Mouse (Mus musculus): ENCODE measurements around the gene Elavl4. TPM values are rescaled to one million over a fixed set of nuclear protein-coding genes. Genes with fewer than 3 reads are reported as not detected.

Elavl4 gene
- polyA plus RNA-seq (2014; fragmentation: Nextera tagmentation; extraction: Ambion mirVana), result 65.5 and 68.8 TPM in 2 replicates

DNA sequence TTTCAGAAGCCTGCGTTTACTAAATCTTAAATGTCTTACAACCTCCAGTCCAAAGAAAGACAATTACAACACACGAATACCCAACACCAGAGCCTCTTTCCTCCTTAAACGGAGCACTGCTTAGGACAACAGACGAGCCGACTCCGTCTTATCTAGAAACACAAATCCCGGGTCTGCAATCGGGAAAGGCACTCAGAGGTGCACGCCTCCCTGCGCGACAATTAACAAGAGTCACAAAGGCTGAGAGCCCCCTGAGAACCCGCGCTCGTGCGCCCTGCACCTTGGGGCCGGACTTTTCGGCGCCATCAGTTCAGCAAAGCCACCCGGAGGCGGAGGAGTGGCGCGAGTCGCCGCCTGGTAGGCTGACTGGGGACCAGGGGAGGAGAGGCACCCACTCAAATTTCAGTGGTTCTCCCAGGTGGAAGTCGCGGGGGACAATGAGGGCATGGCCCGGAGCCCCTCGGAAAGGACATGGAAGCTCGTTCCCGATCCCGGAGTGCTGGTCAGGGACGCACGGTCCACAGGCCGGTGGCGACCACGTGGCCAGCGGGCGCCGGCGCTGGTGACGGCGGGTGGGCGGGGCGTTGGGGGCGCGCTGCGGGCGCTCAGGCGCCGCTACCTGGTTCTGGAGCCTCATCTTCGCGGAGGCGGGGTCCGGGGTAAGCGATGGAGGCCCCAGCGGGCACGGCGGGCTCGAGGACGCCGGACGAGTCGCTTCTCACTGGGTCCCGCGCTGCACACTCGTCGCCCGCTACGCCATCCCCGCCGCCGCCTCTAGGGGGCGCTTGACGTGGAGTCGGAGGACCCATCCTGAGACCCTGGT, at the start of gene Elavl4:
Elavl4 (minus strand) TSS at position 732 of the 823 bp plus-strand sequence.
- Histone ChIP-seq H3K36me3 (ENCODE audit: control insufficient read depth, insufficient read depth, low read length) (no peaks in the 10 kb centered on the region), H3K4me1 (ENCODE audit: control insufficient read depth, insufficient read depth, low read length) (no peaks in the 10 kb centered on the region), H3K27me3 (ENCODE audit: control insufficient read depth, insufficient read depth, low read length) (no peaks in the 10 kb centered on the region), H3K27ac (ENCODE audit: low read length) (0 out of 2 replicates have a peak within 1 kb of the TSS, but pooled peaks have one; percentile 23), H3K4me2 (replicated peaks; ENCODE audit: low read depth, low read length) (peak within 1 kb of the TSS; percentile 62), H3K4me3 (ENCODE audit: low read depth, low read length) (peak within 1 kb of the TSS; percentile 50), H3K9me3 (ENCODE audit: control insufficient read depth, low read depth, low read length) (no peaks in the 10 kb centered on the region), H3K9ac (replicated peaks; ENCODE audit: low read depth, low read length) (peak within 1 kb of the TSS; percentile 34)
- ATAC-seq (ENCODE audit: insufficient number of reproducible peaks, insufficient read depth, low FRiP score, low read depth), result peak; percentile 89
- WGBS, result under 1% methylated on average over 69 of the region's 75 CpGs

DNA sequence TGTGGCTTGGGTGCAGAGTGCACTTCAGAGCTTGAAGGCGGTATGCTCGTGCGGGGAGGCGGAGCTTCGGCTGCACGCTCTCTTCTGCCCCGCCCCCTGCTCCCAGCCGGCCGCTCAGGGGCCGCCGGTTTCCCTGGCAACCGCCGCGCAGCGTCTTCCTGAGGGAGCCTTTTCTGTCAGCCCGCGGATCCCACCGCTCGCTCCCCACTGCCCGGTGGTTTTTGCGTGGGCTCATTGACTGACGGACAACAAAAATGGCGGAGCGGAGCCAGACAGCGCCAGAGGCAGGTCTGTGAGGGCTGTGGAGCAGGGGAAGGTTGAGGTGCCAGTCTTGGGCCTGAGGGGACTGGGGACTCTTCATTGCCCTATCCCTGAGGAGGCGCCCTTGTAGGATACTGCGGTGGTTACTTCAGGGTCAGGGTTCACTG, 45.9 kb upstream of the Elavl4 start, which contains the start of gene Agbl4:
Agbl4 (plus strand) TSS at position 44 of the 428 bp plus-strand sequence.
- Histone ChIP-seq H3K36me3 (ENCODE audit: control insufficient read depth, insufficient read depth, low read length) (no peaks in the 10 kb centered on the region), H3K27ac (ENCODE audit: low read length) (no peak within 1 kb of the TSS), H3K9ac (replicated peaks; ENCODE audit: low read depth, low read length) (no peak within 1 kb of the TSS), H3K27me3 (ENCODE audit: control insufficient read depth, insufficient read depth, low read length) (no peaks in the 10 kb centered on the region), H3K4me1 (ENCODE audit: control insufficient read depth, insufficient read depth, low read length) (no peaks in the 10 kb centered on the region), H3K4me3 (ENCODE audit: low read depth, low read length) (peak within 1 kb of the TSS; percentile 42), H3K4me2 (replicated peaks; ENCODE audit: low read depth, low read length) (peak within 1 kb of the TSS; percentile 54), H3K9me3 (ENCODE audit: control insufficient read depth, low read depth, low read length) (no peaks in the 10 kb centered on the region)
- WGBS, result 1% methylated on average over 27 of the region's 27 CpGs
- peak; percentile 97 for ATAC-seq (ENCODE audit: insufficient number of reproducible peaks, insufficient read depth, low FRiP score, low read depth)

DNA sequence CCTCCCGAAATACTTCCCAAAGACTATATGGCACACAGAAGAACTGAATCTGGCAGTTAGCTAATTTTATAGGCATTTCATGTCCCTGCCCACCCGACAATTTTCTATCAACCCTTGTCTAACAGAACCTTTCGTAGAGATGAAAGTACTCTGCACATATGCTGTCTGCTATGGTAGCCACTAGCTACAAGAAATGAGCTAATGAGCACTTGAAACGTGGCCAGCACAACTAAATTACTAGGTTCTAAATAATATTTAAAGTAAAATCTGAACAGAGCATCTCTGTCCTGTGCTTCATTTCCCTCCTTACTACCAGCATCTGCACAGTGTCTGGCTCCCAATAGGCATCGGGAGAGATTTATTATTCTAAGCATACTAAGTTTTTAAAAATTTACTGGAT, 44.5 kb upstream of the Elavl4 start:
- no peaks in the 10 kb centered on the region for H3K4me1 ChIP-seq (ENCODE audit: control insufficient read depth, insufficient read depth, low read length)
- H3K9me3 ChIP-seq (ENCODE audit: control insufficient read depth, low read depth, low read length), result no peaks in the 10 kb centered on the region
- no peak overlapping the region for H3K9ac ChIP-seq (replicated peaks; ENCODE audit: low read depth, low read length)
- no peaks in the 10 kb centered on the region for H3K36me3 ChIP-seq (ENCODE audit: control insufficient read depth, insufficient read depth, low read length)
- no peak overlapping the region for H3K27ac ChIP-seq (ENCODE audit: low read length)
- no peak for ATAC-seq (ENCODE audit: insufficient number of reproducible peaks, insufficient read depth, low FRiP score, low read depth)
- WGBS, result 78% methylated on average over 5 of the region's 5 CpGs
- H3K4me3 ChIP-seq (ENCODE audit: low read depth, low read length), result no peak overlapping the region
- no peaks in the 10 kb centered on the region for H3K27me3 ChIP-seq (ENCODE audit: control insufficient read depth, insufficient read depth, low read length)
- H3K4me2 ChIP-seq (replicated peaks; ENCODE audit: low read depth, low read length), result no peak overlapping the region

DNA sequence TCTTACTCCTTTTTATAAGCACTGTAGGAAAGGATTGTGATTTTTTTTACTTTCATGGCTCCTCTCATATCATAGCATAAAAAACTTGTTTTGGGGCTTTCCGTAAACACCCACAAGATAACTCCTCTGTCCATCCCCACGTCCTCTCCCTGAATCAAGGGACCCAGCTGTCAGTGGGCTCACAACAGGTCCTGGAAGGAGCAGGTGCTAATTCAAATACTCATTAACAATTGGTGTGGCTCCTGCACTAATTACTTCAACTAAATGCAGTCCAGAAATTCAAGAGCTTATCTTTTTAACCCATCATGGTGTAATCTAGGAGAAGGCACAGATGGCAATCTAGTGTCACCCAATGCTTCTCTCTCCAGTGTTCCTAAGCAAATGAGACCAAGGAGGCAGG, 8.9 kb upstream of the Elavl4 start:
- ATAC-seq (ENCODE audit: insufficient number of reproducible peaks, insufficient read depth, low FRiP score, low read depth), result no peak
- Histone ChIP-seq H3K9ac (replicated peaks; ENCODE audit: low read depth, low read length) (no peak overlapping the region), H3K4me3 (ENCODE audit: low read depth, low read length) (no peak overlapping the region), H3K27me3 (ENCODE audit: control insufficient read depth, insufficient read depth, low read length) (no peaks in the 10 kb centered on the region), H3K27ac (ENCODE audit: low read length) (no peak overlapping the region), H3K4me1 (ENCODE audit: control insufficient read depth, insufficient read depth, low read length) (no peaks in the 10 kb centered on the region), H3K9me3 (ENCODE audit: control insufficient read depth, low read depth, low read length) (no peaks in the 10 kb centered on the region), H3K4me2 (replicated peaks; ENCODE audit: low read depth, low read length) (no peak overlapping the region), H3K36me3 (ENCODE audit: control insufficient read depth, insufficient read depth, low read length) (no peaks in the 10 kb centered on the region)
- WGBS, result 80% methylated on average over 2 of the region's 2 CpGs

DNA sequence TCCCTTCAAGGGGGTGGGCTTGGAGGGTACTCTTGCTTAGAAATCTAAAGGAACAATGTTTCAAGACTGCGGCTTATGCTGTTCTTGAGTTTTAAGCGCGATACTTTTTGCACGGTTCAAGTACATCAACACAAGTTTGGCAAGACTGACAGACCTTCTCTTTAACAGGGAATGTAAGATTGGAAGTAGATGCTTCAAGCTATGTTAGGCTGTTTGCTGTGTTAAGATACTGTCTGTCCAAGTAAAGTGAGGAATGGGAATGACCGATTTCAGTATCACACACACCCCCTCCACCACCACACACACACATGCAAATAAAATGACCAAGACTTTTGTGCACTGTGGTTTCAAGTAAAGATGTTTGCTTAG, 276 bp upstream of the Elavl4 start:
- ATAC-seq (ENCODE audit: insufficient number of reproducible peaks, insufficient read depth, low FRiP score, low read depth), result no peak
- Histone ChIP-seq H3K36me3 (ENCODE audit: control insufficient read depth, insufficient read depth, low read length) (no peaks in the 10 kb centered on the region), H3K27me3 (ENCODE audit: control insufficient read depth, insufficient read depth, low read length) (no peaks in the 10 kb centered on the region), H3K9ac (replicated peaks; ENCODE audit: low read depth, low read length) (peak overlapping the region; percentile 34), H3K4me3 (ENCODE audit: low read depth, low read length) (peak overlapping the region; percentile 50), H3K9me3 (ENCODE audit: control insufficient read depth, low read depth, low read length) (no peaks in the 10 kb centered on the region), H3K27ac (ENCODE audit: low read length) (no peak overlapping the region), H3K4me2 (replicated peaks; ENCODE audit: low read depth, low read length) (peak overlapping the region; percentile 62), H3K4me1 (ENCODE audit: control insufficient read depth, insufficient read depth, low read length) (no peaks in the 10 kb centered on the region)
- 4% methylated on average over 5 of the region's 5 CpGs for WGBS

DNA sequence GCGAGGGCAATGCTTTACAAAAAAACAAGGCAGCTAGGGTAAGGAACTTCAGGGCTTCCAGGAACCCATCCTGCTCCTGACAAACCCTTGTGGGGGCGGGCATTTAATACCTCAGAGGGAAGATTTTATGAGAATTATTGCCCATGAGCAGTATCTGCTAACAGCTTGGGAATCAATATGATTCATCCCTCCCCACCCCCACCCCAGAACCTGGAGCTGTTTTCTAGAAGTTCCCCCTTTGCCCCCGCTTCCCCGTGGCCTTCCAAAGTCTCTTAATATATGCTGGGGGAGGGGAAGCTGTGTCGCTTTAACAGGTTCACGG, 892 bp downstream of the Elavl4 start:
- Histone ChIP-seq H3K4me1 (ENCODE audit: control insufficient read depth, insufficient read depth, low read length) (no peaks in the 10 kb centered on the region), H3K9me3 (ENCODE audit: control insufficient read depth, low read depth, low read length) (no peaks in the 10 kb centered on the region), H3K36me3 (ENCODE audit: control insufficient read depth, insufficient read depth, low read length) (no peaks in the 10 kb centered on the region), H3K27me3 (ENCODE audit: control insufficient read depth, insufficient read depth, low read length) (no peaks in the 10 kb centered on the region), H3K27ac (ENCODE audit: low read length) (no peak overlapping the region), H3K4me2 (replicated peaks; ENCODE audit: low read depth, low read length) (peak overlapping the region; percentile 62), H3K4me3 (ENCODE audit: low read depth, low read length) (peak overlapping the region; percentile 50), H3K9ac (replicated peaks; ENCODE audit: low read depth, low read length) (peak overlapping the region; percentile 34; the same call in 1 of the 2 replicates)
- 10% methylated on average over 6 of the region's 6 CpGs for WGBS
- ATAC-seq (ENCODE audit: insufficient number of reproducible peaks, insufficient read depth, low FRiP score, low read depth), result no peak

DNA sequence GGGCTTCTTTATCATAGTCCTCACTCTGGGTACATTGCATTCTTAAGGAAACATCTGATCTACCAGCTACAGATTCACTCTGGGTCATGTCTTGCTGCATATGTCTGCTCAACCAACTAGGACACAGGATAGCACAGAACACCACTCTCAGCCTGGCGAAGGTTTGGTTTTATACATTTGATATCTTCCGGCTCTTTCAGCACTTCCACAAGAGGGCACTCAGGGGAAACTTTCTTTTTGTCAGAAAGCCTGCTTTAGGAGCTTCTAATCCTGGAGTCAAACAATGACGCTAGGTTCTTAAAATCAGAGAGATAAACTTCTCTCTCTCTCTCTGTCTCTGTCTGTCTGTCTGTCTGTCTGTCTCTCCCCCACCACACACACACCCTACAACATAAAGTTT, 27.8 kb downstream of the Elavl4 start:
- H3K9me3 ChIP-seq (ENCODE audit: control insufficient read depth, low read depth, low read length), result no peaks in the 10 kb centered on the region; the same call in 1 of the 2 replicates
- no peak overlapping the region for H3K4me2 ChIP-seq (replicated peaks; ENCODE audit: low read depth, low read length)
- no peak overlapping the region for H3K4me3 ChIP-seq (ENCODE audit: low read depth, low read length)
- no peaks in the 10 kb centered on the region for H3K36me3 ChIP-seq (ENCODE audit: control insufficient read depth, insufficient read depth, low read length)
- WGBS, result 51% methylated on average over 3 of the region's 3 CpGs
- no peak for ATAC-seq (ENCODE audit: insufficient number of reproducible peaks, insufficient read depth, low FRiP score, low read depth)
- no peaks in the 10 kb centered on the region for H3K27me3 ChIP-seq (ENCODE audit: control insufficient read depth, insufficient read depth, low read length)
- no peaks in the 10 kb centered on the region for H3K4me1 ChIP-seq (ENCODE audit: control insufficient read depth, insufficient read depth, low read length)
- no peak overlapping the region for H3K9ac ChIP-seq (replicated peaks; ENCODE audit: low read depth, low read length)
- no peak overlapping the region for H3K27ac ChIP-seq (ENCODE audit: low read length)

DNA sequence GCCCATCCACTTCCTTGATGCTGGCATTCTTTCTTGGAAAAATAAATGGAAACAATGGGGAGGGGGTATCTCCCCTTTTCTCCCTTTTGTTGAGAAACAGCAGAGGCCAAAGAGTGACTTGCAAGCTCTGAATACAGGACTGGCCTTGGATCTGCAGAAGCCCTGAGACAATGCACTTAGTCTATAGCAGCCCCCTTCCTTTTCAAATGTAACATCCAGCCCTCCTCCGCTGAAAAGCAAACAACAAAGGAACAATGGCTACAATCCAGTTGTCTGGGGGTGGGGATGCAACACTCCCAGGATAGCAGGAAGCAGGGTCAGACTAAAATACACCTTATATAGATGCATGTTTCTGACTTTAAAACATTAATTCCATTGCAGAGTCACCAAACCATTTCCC, 39.6 kb downstream of the Elavl4 start:
- H3K27me3 ChIP-seq (ENCODE audit: control insufficient read depth, insufficient read depth, low read length), result no peaks in the 10 kb centered on the region
- no peaks in the 10 kb centered on the region for H3K9me3 ChIP-seq (ENCODE audit: control insufficient read depth, low read depth, low read length)
- no peak overlapping the region for H3K9ac ChIP-seq (replicated peaks; ENCODE audit: low read depth, low read length)
- H3K4me3 ChIP-seq (ENCODE audit: low read depth, low read length), result no peak overlapping the region
- no peaks in the 10 kb centered on the region for H3K4me1 ChIP-seq (ENCODE audit: control insufficient read depth, insufficient read depth, low read length)
- 25% methylated on average over 1 of the region's 1 CpGs for WGBS
- H3K36me3 ChIP-seq (ENCODE audit: control insufficient read depth, insufficient read depth, low read length), result no peaks in the 10 kb centered on the region
- H3K4me2 ChIP-seq (replicated peaks; ENCODE audit: low read depth, low read length), result no peak overlapping the region
- H3K27ac ChIP-seq (ENCODE audit: low read length), result no peak overlapping the region
- ATAC-seq (ENCODE audit: insufficient number of reproducible peaks, insufficient read depth, low FRiP score, low read depth), result no peak

DNA sequence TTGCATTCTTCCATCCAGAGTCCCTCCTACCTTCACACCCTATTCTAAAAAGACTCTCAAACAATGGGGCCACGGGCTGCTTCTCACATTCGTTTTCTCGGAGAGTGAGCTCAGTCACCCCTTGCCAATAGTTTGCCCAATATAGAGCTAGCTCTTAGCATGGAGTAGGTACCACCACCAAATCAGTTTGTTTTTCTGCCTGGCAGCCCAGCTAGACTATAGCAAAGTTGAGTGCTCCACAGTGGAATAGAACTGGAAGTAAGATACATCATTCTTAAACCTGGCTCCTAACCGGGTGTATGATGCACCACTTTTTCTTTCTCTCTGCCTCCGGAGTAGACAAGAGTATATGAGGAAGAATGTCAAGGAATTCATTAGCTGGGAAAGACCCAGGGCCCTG, 44.7 kb downstream of the Elavl4 start:
- Histone ChIP-seq H3K4me1 (ENCODE audit: control insufficient read depth, insufficient read depth, low read length) (no peaks in the 10 kb centered on the region), H3K4me2 (replicated peaks; ENCODE audit: low read depth, low read length) (no peak overlapping the region), H3K27me3 (ENCODE audit: control insufficient read depth, insufficient read depth, low read length) (no peaks in the 10 kb centered on the region), H3K9ac (replicated peaks; ENCODE audit: low read depth, low read length) (no peak overlapping the region), H3K36me3 (ENCODE audit: control insufficient read depth, insufficient read depth, low read length) (no peaks in the 10 kb centered on the region), H3K27ac (ENCODE audit: low read length) (no peak overlapping the region), H3K4me3 (ENCODE audit: low read depth, low read length) (no peak overlapping the region), H3K9me3 (ENCODE audit: control insufficient read depth, low read depth, low read length) (no peaks in the 10 kb centered on the region)
- WGBS, result 67% methylated on average over 5 of the region's 5 CpGs
- ATAC-seq (ENCODE audit: insufficient number of reproducible peaks, insufficient read depth, low FRiP score, low read depth), result no peak

All from stomach, embryonic 14.5 days (tissue).